Mouse (Mus musculus) heart, postnatal 0 days (tissue): ENCODE measurements at regions not wholly inside any gene's neighbourhood (a gene's known extent, or its start where the extent isn't known, plus 50 kb on each side); places are given as distances from the start of the nearest gene placed in this dataset.

Source experiments
- CTCF ChIP-seq: IDR thresholded peaks from 2 replicates; pipeline ENCODE4 v1.5.1; 2016; ENCODE audit warnings: antibody characterized with exemption, control low read depth, low read depth
- EP300 ChIP-seq: IDR thresholded peaks from 2 replicates; pipeline ENCODE4 v1.6.1; 2016; ENCODE audit warnings: antibody characterized with exemption, low read depth

DNA sequence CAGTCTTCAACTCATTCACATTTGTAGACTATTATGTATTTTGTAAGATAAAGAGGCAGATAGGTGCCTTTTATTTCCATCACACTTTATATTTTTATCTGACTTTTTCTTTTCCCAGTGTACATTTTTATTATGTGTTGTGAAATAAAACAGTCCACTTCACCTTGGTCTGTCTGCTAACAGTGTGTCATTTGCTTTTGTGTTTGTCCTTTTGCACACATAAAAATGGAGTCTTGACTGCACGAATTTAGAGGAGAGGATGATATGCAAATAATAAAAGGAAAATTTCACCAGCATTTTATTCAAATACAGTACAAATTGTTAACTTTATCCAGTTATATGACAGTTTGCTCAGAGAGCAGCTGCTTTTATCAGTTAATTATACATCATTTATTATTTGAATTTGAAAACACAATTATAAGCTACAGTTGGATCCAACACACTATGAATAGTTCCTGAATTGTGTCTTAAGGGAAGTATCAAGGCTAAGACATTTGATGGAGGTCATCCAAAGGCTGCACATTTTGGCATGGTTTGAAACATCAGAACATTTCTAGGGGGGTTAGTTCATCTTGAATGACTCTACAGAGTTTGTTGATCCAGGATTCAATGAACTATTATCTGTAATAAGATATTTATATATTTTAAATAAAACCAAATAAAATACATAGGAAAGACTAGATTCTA, 588.6 kb upstream of the Klf6 start:
- no peak for TF ChIP-seq EP300
- no peak for TF ChIP-seq CTCF
